Mouse (Mus musculus) heart, adult 2 months (tissue): ENCODE data around the gene Coro1c. TPM values are rescaled to one million over a fixed set of nuclear protein-coding genes. Genes with fewer than 3 reads are reported as not detected.

Source experiments
- DNase-seq, 2 experiments: peaks; one replicate each; pipeline ENCODE4 v3.0.0; 2021
- H3K27ac ChIP-seq: fragments of 200-600 bp; 2 replicates; pipeline ENCODE4 v1.8.1; 2022
- H3K27me3 ChIP-seq: fragments of 200-500 bp; 2 replicates; pipeline ENCODE4 v1.6.1; 2012; ENCODE audit warnings: mild to moderate bottlenecking, low read length, inconsistent platforms, mixed read lengths; ENCODE audit not compliant: control insufficient read depth, insufficient read depth
- H3K36me3 ChIP-seq: fragments of 200-500 bp; 2 replicates; pipeline ENCODE4 v1.6.1; 2012; ENCODE audit warnings: low read length, inconsistent platforms; ENCODE audit not compliant: control insufficient read depth, insufficient read depth
- H3K4me1 ChIP-seq: fragments of 200-500 bp; 2 replicates; pipeline ENCODE4 v1.6.1; 2011; ENCODE audit warnings: low read length; ENCODE audit not compliant: control insufficient read depth, insufficient read depth
- H3K4me3 ChIP-seq: fragments of 200-600 bp; 2 replicates; pipeline ENCODE4 v1.8.1; 2022
- H3K79me2 ChIP-seq: fragments of 200-500 bp; replicated peaks from 2 replicates; pipeline ENCODE4 v1.6.1; 2012; ENCODE audit warnings: mild to moderate bottlenecking, inconsistent platforms, low read length, moderate library complexity, mixed read lengths; ENCODE audit not compliant: control insufficient read depth, insufficient read depth
- H3K9ac ChIP-seq: fragments of 200-500 bp; 2 replicates; pipeline ENCODE4 v1.6.1; 2012; ENCODE audit warnings: low read depth, mild to moderate bottlenecking, control low read depth, inconsistent platforms, low read length, mixed read lengths
- CTCF ChIP-seq: fragments of 200-600 bp; IDR thresholded peaks from 2 replicates; pipeline ENCODE4 v1.8.1; 2022; ENCODE audit warnings: antibody characterized with exemption, mild to moderate bottlenecking, moderate library complexity
- EP300 ChIP-seq: fragments of 200-500 bp; IDR thresholded peaks from 2 replicates; pipeline ENCODE4 v1.6.1; 2011; ENCODE audit warnings: low read depth, low read length, control low read depth; ENCODE audit not compliant: insufficient read depth
- POLR2A ChIP-seq: fragments of 200-500 bp; IDR thresholded peaks from 2 replicates; pipeline ENCODE4 v1.6.1; 2011; ENCODE audit warnings: mild to moderate bottlenecking, low read depth, low read length, control low read depth; ENCODE audit not compliant: insufficient read depth
- WGBS: fragments of 180-500 bp; shearing (Covaris S2); methylation state at CpG from one replicate; pipeline ENCODE4 v1.1.7; 2018; 5-methylcytosine and 5-hydroxymethylcytosine counted together
- intact Hi-C: fragments of 180-260 bp; cut with DNase I; formaldehyde crosslinking; loops from one replicate; pipeline ENCODE4 v1.15.1; 2025
- polyA plus RNA-seq: library from polyadenylated mRNA; depleted of rRNA; stranded (reverse); fragments of >200 nt; gene quantifications from 2 replicates; pipeline ENCODE4 v1.2.3, GENCODE M21; 2012
- total RNA-seq, 2 experiments: library from RNA; stranded (reverse); gene quantifications; 2 replicates each; pipeline ENCODE4 v1.2.3; 2021

The Coro1c gene
- total and polyA plus RNA-seq, 3 experiments: 24.1 to 30.1 (median 24.6) TPM

GRCm38 (mm10) chr5:113854494-113854893 is 54.1 kb downstream of the Coro1c start:
- WGBS: 26% methylated on average over 14 of the region's 14 CpGs
- no peak overlapping the region for H3K9ac ChIP-seq

DNA sequence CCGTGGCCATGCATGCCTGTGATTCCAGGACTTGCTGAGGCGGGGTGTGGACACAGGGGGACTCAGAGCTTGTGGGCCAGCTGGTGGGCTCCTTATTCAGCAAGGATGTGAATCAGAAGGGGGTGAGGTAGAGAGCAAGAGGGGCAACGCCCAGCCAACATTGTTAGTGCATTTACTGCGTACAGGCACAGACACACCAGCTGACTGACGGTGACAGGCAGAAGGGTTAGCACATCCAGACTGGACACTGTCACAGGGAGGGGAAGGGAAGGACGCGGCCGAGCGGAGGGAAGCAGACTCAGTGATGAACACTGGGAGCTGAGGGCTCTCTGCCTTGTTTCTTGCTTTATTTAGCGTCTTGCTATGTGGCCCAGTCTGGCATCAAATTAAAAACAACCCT is 55.0 kb downstream of the Coro1c start:
- Histone ChIP-seq H3K27me3 (no peaks in the 10 kb centered on the region), H3K4me1 (peaks cover 19% of the 10 kb centered on the region), H3K27ac (no peak overlapping the region), H3K4me3 (no peak overlapping the region), H3K79me2 (peaks cover 4% of the 10 kb centered on the region; the same call in 1 of the 2 replicates), H3K9ac (no peak overlapping the region), H3K36me3 (no peaks in the 10 kb centered on the region; the same call in 1 of the 2 replicates)
- intact Hi-C loops: loop anchor here (10.0 kb wide), 1 partner anchor 271 kb away; the partner anchor contains the start of gene Alkbh2
- DNase-seq: no peak
- 84% methylated on average over 10 of the region's 10 CpGs for WGBS
- TF ChIP-seq CTCF: no peak
- no peak for TF ChIP-seq EP300
- no peak for TF ChIP-seq POLR2A

More at GRCm38 (mm10) chr5:113854494-113854893, 54.1 kb downstream of the Coro1c start:
- no peak overlapping the region for H3K4me3 ChIP-seq
- DNase-seq: peak; percentile 84 to 92
- intact Hi-C loops: loop anchor here (1.0 to 10.0 kb wide), 5 partner anchors 54 to 270 kb away; partner anchors contain the start of genes Alkbh2 and Coro1c
- peaks cover 5% of the 10 kb centered on the region; the same call in 1 of the 2 replicates for H3K79me2 ChIP-seq
- no peaks in the 10 kb centered on the region for H3K27me3 ChIP-seq
- H3K27ac ChIP-seq: peak overlapping the region; percentile 0; the same call in 1 of the 2 replicates
- H3K36me3 ChIP-seq: no peaks in the 10 kb centered on the region; the same call in none of the 2 replicates
- H3K4me1 ChIP-seq: peaks cover 27% of the 10 kb centered on the region
- no peak for TF ChIP-seq POLR2A
- TF ChIP-seq CTCF: no peak; the same call in 1 of the 2 replicates
- peak; percentile 98 for TF ChIP-seq EP300

- Histone ChIP-seq H3K4me1 (peaks cover 18% of the 10 kb centered on the region), H3K27ac (no peak overlapping the region)
These were observed 56.1 kb downstream of the Coro1c start for GRCm38 (mm10) chr5:113852463-113852862.

DNA sequence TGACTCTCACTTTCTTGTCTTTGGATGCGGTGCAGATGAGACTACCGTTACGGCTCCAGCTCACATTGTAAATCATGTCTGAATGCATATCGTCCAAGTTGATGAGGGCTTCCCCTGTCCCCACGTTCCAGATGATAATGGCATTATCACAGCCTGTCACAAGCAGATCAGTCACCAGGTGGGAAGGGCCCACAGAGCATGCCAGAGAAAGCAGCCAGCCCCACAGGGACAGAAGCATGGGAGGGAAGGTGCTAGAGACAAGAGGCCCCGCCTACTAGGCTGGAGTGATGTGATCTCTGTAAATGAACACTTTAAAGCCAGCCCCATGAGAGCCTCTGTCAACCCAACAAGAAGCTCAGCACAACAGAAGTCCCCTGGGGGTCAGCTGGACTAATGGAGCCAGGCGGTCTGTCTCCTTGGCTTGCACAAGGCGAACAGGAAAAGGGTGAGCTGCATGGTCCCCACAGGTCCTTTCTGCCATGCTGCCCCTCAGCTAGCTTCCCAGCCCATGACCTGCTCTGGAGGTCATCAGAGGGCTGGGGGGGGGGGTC is 57.8 kb downstream of the Coro1c start:
- DNase-seq: no peak
- H3K9ac ChIP-seq: no peak overlapping the region
- H3K36me3 ChIP-seq: no peaks in the 10 kb centered on the region
- H3K4me3 ChIP-seq: no peak overlapping the region
- H3K27me3 ChIP-seq: no peaks in the 10 kb centered on the region
- H3K27ac ChIP-seq: no peak overlapping the region
- intact Hi-C loops: loop anchor here (10.0 kb wide), 1 partner anchor 274 kb away; the partner anchor contains the start of gene Alkbh2
- TF ChIP-seq CTCF: no peak
- no peak for TF ChIP-seq POLR2A
- no peak for TF ChIP-seq EP300
- H3K79me2 ChIP-seq: peaks cover 4% of the 10 kb centered on the region; the same call in 1 of the 2 replicates
- H3K4me1 ChIP-seq: peaks cover 9% of the 10 kb centered on the region
- WGBS: 65% methylated on average over 8 of the region's 8 CpGs

More at GRCm38 (mm10) chr5:113852463-113852862, 56.1 kb downstream of the Coro1c start:
- TF ChIP-seq POLR2A (no peak), CTCF (no peak), EP300 (no peak)
- Histone ChIP-seq H3K9ac (no peak overlapping the region), H3K4me3 (no peak overlapping the region), H3K27me3 (no peaks in the 10 kb centered on the region), H3K79me2 (peaks cover 4% of the 10 kb centered on the region; the same call in 1 of the 2 replicates), H3K36me3 (no peaks in the 10 kb centered on the region; the same call in 1 of the 2 replicates)
- WGBS: 92% methylated on average over 7 of the region's 7 CpGs
- intact Hi-C loops: loop anchor here (10.0 kb wide), 1 partner anchor 272 kb away; the partner anchor contains the start of gene Alkbh2
- DNase-seq: no peak

GRCm38 (mm10) chr5:113847636-113848035 is 60.9 kb downstream of the Coro1c start:
- TF ChIP-seq POLR2A (no peak), EP300 (no peak), CTCF (peak; percentile 14)
- H3K9ac ChIP-seq: no peak overlapping the region
- DNase-seq: no peak
- 82% methylated on average over 9 of the region's 9 CpGs for WGBS
- H3K4me3 ChIP-seq: no peak overlapping the region
- H3K4me1 ChIP-seq: no peaks in the 10 kb centered on the region
- no peaks in the 10 kb centered on the region for H3K36me3 ChIP-seq
- H3K27me3 ChIP-seq: no peaks in the 10 kb centered on the region
- no peaks in the 10 kb centered on the region for H3K79me2 ChIP-seq
- intact Hi-C loops: no loop called here
- no peak overlapping the region for H3K27ac ChIP-seq

GRCm38 (mm10) chr5:113846656-113847055 is 61.9 kb downstream of the Coro1c start:
- H3K79me2 ChIP-seq: no peaks in the 10 kb centered on the region
- no peaks in the 10 kb centered on the region for H3K27me3 ChIP-seq
- intact Hi-C loops: no loop called here
- no peak for DNase-seq
- TF ChIP-seq POLR2A: no peak
- no peak for TF ChIP-seq CTCF
- no peak for TF ChIP-seq EP300
- no peaks in the 10 kb centered on the region for H3K36me3 ChIP-seq
- no peak overlapping the region for H3K27ac ChIP-seq
- no peak overlapping the region for H3K9ac ChIP-seq
- WGBS: 90% methylated on average over 8 of the region's 8 CpGs
- no peak overlapping the region for H3K4me3 ChIP-seq
- H3K4me1 ChIP-seq: 0 out of 2 replicates have a peak, but pooled peaks cover 2% of the 10 kb centered on the region
